Mouse (Mus musculus) B cell, adult 62 days (primary cell): ENCODE measurements around the gene Map3k13. TPM values are rescaled to one million over a fixed set of nuclear protein-coding genes. Genes with fewer than 3 reads are reported as not detected.

ENCODE experiments used
- total RNA-seq: library from RNA; stranded (reverse); gene quantifications from 4 replicates; pipeline ENCODE4 v1.2.4, GENCODE M21; 2023

The Map3k13 gene
- 0.56 to 0.92 TPM (median 0.66 TPM) in 4 replicates for total RNA-seq

GRCm38 (mm10) chr16:21793875-21794696, at the start of gene Map3k13:
TSS of gene Map3k13 (plus strand) at chr16:21794346.

DNA sequence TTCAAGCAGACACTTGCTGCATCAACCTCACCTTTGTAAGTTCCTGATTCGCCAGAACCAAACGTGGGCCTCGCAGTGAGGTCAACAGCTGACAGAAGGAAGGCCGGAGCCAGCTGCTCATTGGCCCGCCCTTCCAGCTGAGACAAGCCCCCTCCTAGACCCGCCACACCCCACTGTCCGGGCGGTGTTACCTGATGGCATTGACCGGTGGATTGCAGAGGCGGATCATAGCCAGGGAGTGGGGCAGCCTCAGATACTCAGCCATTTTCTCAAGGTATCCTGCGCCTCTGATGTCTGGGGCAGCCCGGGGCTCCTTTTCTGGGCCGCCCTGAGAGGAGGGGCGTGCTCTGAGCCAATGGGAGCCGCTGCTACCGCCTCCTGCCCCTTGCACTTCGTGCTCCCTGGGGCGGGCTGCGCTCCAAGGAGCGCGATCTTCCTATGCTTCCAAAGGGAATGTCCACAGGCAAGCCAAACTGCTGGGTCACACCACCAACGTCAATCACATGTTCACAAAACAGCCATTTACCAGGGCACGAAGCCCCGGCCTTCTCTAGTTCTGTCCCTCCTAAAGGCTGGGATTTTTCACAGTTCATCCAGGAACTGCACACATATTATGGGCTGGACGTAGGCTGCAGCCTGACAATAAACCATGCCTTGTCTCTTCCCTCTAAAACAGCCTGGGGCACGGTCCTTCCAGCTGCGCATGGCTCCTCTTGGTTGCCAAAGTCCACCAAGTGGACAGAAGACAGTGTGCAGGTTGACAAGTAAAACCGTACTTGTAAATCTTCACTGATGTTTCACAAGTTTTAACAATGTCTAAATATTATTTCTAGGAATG, 6.4 kb upstream of the Map3k13 start, which contains the start of gene Ehhadh:
TSS of gene Ehhadh (minus strand) at position 292 of the 838 bp plus-strand sequence.

DNA sequence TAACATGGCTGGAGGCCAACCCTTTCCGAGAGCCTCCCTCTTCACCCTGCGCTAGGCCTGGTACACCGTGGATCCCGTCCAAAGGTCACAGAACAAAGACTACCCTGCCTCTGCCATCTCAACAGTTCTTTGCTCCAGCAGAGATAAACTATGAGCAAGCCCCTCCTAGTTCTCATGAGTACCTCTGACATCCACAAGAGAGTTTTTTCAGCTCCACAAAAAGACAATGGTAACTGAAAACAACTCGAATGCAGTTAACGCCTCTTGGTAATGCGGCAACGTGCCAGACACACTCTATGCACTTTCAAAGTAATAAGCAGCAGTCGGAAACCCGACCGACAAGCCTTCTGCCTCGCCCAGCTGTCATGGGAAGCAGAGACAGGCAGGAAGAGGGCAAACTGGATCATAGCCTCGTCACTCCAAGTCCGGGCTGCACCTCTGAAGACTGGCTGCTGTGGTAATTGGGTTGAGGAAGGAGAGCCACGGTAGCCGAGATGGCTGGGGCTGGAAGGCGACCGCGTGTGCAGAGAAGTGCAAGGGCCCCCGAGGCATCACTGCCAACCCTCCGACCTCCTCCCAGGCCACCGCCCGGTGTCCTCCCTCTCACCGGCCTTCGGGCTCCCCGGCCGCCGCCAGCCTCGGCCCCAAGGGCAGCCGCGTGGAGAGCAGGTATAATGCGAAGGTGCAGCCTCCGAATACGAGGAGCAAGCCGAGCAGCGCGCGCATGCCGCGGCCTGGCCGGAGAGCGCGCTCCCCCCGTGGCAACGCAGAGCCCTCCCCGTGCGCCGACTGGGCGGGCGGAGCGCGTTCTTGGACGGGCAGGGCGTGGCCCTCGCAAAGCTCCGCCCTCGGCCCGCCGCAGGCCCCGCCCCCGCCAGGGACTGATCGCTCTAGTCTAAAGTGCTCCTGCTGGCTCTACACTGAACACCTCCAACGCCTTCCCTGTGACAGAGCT, 152.9 kb downstream of the Map3k13 start, which contains the start of gene Tmem41a:
TSS of gene Tmem41a (minus strand) at position 792 of the 955 bp plus-strand sequence.

Other genes starting within 250 kb of the Map3k13 start
- gene 2510009E07Rik, start 99.7 kb upstream of the Map3k13 start, total RNA-seq: 0.35 to 1.2 TPM (median 0.71 TPM) in 4 replicates
- gene Ehhadh, start 6.5 kb upstream of the Map3k13 start, total RNA-seq: 2.4 to 3.0 TPM (median 2.6 TPM) in 4 replicates
- gene Tmem41a, start 153.2 kb downstream of the Map3k13 start, total RNA-seq: 7.0 to 8.7 TPM (median 8.0 TPM) in 4 replicates
- gene Liph, start 201.3 kb downstream of the Map3k13 start, total RNA-seq: 0.27 to 0.53 TPM (median 0.36 TPM) in 3 of 4 replicates, not detected in the other
- 118 to 138 TPM (median 127 TPM) in 4 replicates for gene Senp2, start 215.1 kb downstream of the Map3k13 start, total RNA-seq